Mouse (Mus musculus): ENCODE measurements at regions not wholly inside any gene's neighbourhood (a gene's known extent, or its start where the extent isn't known, plus 50 kb on each side); places are given as distances from the start of the nearest gene placed in this dataset.

DNA sequence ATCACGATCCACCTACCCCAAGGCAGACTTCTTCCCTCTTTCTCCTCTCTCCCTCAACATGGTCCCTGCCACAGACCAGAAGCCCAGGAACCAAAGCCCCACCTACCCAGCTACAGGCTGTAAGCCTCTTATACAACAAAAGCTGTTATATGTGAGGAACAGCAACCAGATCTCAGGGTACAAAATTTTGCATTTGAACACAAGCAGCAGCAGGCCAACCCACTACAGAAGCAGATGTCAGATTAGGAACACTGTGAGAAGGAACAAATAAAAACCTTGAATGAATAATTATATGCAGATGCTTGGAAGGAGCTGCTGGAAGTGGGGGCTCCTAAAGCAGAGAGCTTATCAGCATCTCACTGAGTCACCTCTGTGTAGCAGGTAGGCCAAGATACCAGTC lies 444.8 kb downstream of the Tox3 start:
- DNase-seq = no peak

DNA sequence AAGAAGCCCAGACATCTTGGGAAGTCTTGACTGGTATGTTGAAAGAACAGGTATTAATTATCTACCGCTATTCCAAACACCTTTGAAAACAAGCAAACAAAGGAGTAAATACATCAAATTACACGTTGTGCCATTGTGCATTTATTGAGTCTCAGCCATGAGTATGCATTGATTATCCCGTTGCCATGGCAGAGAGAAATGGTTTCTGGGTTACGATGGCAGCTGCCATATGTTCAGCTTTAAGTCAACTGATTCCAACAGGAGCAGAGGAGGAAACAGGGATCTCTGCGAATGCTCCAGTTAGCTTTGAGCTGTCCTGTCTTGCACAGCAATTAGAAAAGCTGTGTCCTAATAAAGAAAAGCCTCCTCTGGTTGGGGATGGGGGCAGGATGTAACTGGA lies 475.4 kb downstream of the Tox3 start:
- no peak for DNase-seq

GRCm38 (mm10) chr8:89871966-89872365 lies 476.2 kb downstream of the Tox3 start:
- DNase-seq = no peak

- DNase-seq = no peak
These were observed 488.3 kb downstream of the Tox3 start for GRCm38 (mm10) chr8:89859813-89860212.

DNA sequence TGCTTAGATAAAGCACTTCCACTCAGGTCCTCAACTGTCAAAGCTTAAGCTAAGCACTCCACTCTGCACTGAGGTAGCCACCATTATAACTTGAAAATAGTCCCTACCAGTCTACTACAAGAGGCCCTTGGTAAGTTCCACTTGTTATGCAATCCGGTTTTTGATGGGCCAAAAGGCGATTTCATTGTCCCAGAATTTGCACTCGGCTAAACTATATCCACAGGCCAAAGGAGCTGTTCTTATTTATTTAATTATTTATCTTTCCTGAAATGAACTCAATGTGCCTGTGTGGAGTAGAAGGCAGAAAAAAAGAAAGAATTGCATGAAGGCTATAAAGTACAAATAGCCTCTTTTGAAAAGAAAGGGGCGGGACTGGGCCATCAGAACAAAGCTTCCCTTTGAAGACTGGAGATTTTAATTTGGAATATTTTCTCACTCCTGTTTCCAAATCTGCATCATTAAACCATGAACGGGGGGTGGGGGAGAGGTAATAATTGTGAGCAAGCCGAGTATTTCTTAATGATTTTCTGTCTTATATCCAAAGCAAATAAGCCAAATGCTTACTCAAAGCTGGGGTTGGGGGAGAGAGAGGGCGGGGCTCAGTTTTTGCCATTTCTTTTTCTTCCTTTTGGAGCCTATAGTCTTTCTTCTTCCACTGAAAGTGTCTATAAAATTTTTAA lies 489.3 kb downstream of the Tox3 start:
- no peak for DNase-seq

DNA sequence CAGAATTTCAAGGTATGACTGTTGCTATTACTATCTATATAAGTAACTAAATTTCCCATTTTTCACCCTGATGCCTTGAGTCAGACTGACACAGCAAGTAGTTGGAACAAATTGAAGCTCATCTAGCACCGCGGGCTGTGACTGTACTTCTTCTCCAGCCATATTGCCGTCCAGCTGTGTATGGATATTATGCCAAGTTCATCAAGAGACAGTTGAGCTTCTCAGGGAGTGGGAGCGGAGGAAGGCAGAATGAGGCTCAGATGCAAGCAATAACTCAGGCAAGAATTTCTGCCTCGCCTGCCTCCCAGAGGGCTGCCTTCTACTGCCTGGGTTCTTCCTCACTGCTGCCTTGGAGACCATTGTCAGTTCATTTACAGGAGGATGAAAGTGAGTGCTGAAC lies 492.6 kb downstream of the Tox3 start:
- peak; percentile 31 to 39 for DNase-seq

- DNase-seq = peak; percentile 77
These were observed 497.8 kb downstream of the Tox3 start for GRCm38 (mm10) chr8:89850209-89850796.

- peak; percentile 79 to 80 for DNase-seq
These were observed 498.5 kb downstream of the Tox3 start for GRCm38 (mm10) chr8:89849416-89850208.

GRCm38 (mm10) chr8:89838494-89838893 lies 509.6 kb downstream of the Tox3 start:
- no peak for DNase-seq

DNA sequence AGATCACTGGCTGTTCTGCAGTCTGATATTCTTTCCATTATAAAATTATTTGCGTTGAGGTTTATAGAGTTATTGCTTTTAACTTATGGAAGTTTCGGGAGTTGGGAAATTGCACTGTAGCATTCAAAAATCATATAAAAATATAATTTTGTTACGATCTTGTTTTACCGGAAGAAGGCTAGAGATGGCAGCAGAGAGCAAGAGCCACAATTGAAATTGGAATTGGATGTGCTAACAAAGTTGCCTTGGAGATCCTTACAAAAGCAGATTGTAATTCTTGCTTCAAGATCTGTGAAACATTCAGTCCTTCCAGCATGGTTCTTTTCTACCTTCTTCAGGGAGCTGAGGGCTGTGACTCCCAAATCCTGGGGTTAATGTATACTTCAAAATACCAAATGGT lies 514.4 kb downstream of the Tox3 start:
- no peak for DNase-seq

DNA sequence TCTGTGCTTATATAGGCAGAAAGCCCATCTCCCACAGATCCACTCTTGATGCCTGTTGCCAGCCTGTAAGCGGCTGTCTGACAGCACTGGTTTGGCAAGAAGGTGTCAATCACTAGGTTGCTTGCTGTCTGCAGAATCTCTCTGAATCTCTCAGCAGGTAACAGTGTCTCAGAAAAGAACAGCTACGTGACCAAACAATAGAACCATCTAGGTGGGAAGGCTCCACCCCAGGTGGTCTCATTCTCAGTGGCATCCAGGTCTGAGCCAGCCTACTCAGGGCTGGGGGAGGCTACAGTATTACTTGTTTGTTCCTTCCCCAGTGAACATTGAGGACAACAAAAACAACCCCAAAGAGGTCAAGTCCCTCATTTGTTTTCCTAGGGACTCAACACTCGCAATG lies 523.6 kb downstream of the Tox3 start:
- no peak for DNase-seq

DNA sequence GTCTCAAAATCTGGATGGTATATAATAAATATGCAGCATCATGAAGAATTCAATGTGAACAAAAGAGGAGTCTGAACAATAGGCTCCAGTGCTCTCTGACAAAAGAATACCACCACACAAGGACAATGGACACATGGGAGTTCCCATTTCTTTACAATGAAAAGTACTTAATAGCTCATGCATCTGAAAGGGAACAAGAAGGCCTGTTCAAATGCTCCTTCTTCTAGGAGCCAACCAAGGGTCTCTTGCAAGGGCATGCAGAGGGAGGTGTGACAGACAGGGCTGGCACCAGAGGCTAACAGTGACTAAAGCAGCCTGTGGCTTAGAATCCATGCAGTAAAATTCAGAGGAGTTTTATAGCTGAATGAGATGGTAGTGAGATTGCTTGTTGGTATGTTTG lies 524.5 kb downstream of the Tox3 start:
- DNase-seq = no peak

DNA sequence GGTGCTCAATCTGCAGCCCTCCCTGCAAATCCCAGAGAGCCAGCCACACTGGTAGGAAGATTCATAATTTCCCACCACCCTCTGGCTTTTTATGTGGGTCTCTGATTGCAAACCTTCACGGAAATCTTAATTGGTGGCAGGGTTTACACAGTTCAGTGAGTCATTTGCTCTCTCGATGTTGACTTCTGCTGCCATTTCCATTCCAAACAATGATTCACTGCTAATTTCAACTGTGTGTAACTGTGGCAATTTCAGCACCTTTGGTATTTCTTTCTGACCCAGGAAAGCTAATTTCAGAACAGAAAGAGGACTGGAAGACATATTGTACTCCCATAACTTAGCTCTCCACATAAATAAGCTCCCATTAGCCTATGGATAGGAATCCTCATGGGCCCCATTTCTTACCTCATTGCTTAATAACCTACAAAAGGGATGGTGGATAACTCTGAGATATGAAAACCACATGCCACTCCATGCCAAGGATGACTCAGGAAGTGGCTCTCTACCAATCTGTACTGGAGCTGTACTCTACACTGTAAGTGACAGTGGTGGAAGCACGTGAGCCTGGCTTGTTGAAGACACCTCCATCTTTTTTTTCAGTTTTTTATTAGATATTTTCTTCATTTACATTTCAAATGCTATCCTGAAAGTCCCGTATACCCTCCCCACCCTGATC lies 536.0 kb downstream of the Tox3 start:
- no peak for DNase-seq

DNA sequence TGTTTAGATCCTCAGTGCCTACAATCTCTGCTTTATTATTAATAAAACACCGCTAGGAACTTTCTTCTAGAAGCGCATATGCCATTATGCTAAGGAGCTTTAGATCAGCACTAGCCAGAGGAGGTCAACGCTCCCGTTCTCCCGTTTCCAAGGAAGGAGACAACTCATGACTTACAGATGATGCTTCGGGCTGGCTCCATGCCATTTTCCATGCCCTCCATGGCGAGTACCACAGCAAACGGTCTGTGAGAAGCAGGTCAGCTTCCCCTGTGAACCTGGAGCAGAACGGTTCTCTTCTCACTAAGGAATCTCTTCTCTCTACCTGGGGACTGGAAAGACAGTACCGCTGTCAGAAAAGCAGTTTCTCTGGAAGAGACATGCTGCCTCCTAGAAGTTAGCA lies 559.8 kb downstream of the Tox3 start:
- DNase-seq = peak; percentile 20 to 47

DNA sequence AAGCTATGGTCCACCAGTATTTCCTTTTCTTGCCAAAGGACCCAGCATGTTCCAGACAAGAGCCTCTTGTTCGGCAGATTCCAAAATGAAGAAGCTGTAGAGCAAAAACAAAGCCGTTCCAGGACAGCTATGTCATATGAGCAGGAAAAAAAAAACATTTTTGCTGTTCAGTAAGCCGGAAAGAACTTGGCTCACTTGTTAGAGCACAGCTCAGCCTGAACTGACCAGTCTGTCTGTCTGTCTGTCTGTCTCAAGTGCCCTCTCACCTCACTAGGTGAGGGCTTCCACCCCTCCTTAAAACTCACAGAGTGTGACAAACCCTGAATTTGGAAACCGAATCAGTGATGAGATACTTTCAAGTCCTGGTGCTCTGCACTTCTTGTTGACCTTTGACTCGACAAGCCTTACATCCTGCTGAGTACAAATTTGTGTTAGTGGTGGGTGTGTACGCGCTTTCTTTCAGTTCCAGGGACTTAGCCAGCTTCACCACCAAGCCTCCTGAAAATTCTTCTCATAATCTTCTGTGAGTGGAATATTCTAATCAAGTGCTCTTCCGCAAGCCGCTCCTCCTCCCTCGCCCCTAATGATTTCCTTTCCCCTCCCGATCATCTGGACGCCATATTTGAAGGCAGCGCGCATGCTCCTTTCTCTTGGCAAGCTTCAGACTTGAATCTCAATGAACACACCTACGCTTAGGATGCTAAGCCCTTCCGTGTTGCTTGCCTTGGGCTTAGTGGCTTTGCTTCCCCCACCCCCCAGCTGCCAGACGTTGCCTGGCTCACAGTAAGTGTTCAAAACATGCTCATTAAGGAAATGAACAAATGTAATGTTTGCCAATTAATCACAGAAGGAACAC lies 560.9 kb downstream of the Tox3 start:
- peak; percentile 45 to 50 for DNase-seq

DNA sequence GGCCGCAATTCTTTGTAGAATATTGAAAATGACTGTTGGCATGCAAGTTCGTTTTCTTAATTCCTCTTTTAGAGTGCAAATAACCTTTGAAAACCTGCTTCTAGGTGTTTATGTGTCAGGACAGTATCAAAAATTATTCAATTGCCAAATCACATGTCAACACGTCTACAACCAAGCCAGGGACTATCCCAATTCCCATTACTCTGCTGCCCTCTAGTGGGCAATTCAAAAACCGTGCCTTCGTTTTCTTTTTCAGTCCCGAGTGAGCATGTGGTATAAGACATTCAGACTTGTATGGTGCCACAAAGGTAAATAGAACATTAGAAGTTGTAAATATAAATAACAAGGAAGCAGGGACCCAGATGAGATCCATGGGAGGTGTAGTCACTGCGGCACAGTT lies 563.1 kb downstream of the Tox3 start:
- peak; percentile 90 to 91 for DNase-seq

- DNase-seq = no peak
These were observed 564.8 kb downstream of the Tox3 start for GRCm38 (mm10) chr8:89783311-89783710.

DNA sequence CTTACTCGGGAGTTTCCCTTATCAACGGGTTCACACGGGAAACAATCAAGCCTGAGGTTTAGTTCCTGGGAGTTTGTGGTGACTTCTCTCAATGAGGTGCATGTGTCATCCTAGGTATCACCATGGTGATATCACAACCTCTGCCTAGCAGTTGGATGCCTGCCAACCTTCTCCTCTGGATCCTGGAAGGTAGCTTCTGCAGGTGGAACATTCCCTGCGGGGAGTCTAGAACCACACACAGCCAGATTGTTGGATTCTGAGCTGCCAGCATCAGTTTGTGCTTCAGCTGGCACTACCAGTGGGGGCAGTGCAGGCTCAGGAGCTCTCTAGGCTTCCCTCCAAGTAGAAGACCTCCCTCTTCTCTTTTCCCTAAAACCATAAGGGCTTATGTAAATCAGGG lies 581.8 kb downstream of the Tox3 start:
- DNase-seq = peak; percentile 46 to 64

DNA sequence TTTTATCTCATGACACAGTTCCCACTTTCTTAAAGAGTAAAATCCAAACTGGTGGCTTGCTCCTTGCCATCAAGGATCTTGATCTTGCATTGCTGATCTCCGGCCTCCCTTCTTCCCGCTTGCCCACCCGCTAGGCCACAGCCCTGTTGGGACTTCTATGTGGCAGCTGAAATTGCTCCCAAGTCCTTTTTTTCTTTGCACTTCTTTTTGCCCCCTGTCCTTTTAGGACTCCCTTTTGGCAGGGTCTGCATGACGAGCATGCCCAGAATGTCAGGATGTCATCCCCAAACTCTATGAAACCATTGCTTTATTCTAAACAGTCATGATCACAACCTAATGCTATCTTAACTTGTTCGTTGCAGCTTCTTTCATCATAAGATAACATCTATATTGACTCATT lies 588.6 kb downstream of the Tox3 start:
- no peak for DNase-seq

- DNase-seq = peak; percentile 20 to 27
These were observed 589.4 kb downstream of the Tox3 start for GRCm38 (mm10) chr8:89758695-89759094.

DNA sequence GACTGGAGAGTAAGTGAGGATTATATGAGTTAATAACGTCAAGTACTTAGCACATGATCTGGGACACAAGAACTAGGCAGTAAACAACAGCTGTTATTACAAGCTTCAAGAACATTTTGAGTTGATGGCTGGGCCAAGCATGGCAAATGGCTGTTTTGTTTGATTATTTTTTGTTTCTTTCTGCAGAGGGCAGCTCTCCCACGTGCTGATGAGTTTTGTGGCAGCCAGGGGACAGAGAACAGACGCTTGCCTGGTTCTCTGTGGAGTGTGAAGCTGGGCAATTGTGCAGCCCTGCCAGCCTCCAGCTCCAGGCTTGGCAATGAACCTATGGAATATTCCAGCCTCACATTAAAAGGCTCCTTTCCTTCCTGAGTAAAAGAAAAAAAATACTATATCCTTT lies 592.2 kb downstream of the Tox3 start:
- DNase-seq = peak; percentile 46 to 55

GRCm38 (mm10) chr8:89751201-89751600 lies 596.9 kb downstream of the Tox3 start:
- no peak for DNase-seq

DNA sequence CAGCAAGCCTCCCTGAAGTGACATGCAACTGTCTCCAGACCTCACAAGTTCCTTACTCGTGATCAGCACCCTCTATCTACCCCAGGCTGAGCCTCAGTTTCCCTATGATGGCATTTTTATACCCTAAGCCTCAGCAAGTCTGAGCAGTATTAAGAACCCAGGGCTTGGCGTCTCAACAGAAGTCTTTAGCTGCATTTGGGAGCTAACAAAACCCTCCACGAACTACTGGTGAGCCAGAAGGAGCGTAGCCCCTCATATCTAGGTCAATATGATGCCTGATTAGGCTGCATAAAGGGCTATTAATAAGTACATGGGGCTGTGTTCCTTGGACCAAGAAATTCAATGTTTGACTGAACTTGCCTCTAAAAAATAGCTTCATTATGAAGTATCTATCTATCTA lies 600.4 kb downstream of the Tox3 start:
- DNase-seq = no peak
